Mouse (Mus musculus): ENCODE data around the gene Ptpn5.

DNA sequence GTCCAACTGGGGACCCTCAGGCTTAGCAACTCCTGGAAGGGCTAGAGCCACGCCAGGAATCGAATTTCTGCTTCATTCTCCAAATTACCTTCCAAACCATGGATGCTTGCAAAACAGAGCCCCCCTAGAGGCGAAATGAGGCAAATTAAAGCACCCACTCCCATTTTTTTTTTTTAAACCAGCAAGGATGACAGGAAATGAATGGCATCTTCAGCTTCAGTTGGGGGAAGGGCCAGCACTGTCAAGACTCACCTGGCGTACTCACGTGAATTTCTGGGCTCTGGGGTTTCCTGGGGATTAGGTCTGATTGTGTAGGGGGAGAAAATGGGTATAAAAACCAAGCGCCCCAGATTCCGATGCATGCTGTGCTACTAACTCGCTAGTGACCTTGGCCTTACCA, 2.2 kb downstream of the Ptpn5 start:
- TF ChIP-seq CTCF (IDR thresholded peaks at IDR 0.05; ENCODE audit: low read depth, low read length) = no peak
- no peak for TF ChIP-seq GATA1 (IDR thresholded peaks at IDR 0.05; ENCODE audit: borderline replicate concordance, low read length)
- TF ChIP-seq TAL1 (conservative IDR thresholded peaks at IDR 0.05; ENCODE audit: low read depth, low read length) = no peak
